Mouse (Mus musculus) liver, embryonic 13.5 days (tissue): ENCODE results near the gene Cavin3. TPM values are rescaled to one million over a fixed set of nuclear protein-coding genes. Genes with fewer than 3 reads are reported as not detected.

Source experiments
- ATAC-seq: fragments of 200-750 bp; cut with Nextera tagmentation; 2 replicates; pipeline ENCODE4 v1.8.0; 2017; ENCODE audit warnings: low read depth, mild to moderate bottlenecking, moderate number of reproducible peaks, moderate library complexity
- DNase-seq: peaks from one replicate; pipeline ENCODE4 v3.0.0; 2022
- H3K27ac ChIP-seq: fragments of 300-500 bp; sonication (generic); 2 replicates; pipeline ENCODE4 v1.5.1; 2015; ENCODE audit warnings: moderate library complexity, mild to moderate bottlenecking, inconsistent platforms
- H3K27me3 ChIP-seq: fragments of 300-500 bp; sonication (generic); 2 replicates; pipeline ENCODE4 v1.6.1; 2015; ENCODE audit warnings: mild to moderate bottlenecking, inconsistent platforms
- H3K36me3 ChIP-seq: fragments of 300-500 bp; sonication (generic); 2 replicates; pipeline ENCODE4 v1.6.1; 2015; ENCODE audit warnings: mild to moderate bottlenecking, inconsistent platforms
- H3K4me1 ChIP-seq: fragments of 300-500 bp; sonication (generic); replicated peaks from 2 replicates; pipeline ENCODE4 v1.6.1; 2015; ENCODE audit warnings: inconsistent platforms
- H3K4me2 ChIP-seq: fragments of 300-500 bp; sonication (generic); 2 replicates; pipeline ENCODE4 v1.6.1; 2015; ENCODE audit warnings: inconsistent platforms, mild to moderate bottlenecking, moderate library complexity
- H3K4me3 ChIP-seq: fragments of 300-500 bp; sonication (generic); replicated peaks from 2 replicates; pipeline ENCODE4 v1.5.1; 2015; ENCODE audit warnings: mild to moderate bottlenecking, inconsistent platforms
- H3K9ac ChIP-seq: fragments of 300-500 bp; sonication (generic); 2 replicates; pipeline ENCODE4 v1.6.1; 2015; ENCODE audit warnings: mild to moderate bottlenecking, inconsistent platforms
- H3K9me3 ChIP-seq: fragments of 300-500 bp; sonication (generic); replicated peaks from 2 replicates; pipeline ENCODE4 v1.6.1; 2016; ENCODE audit warnings: inconsistent platforms
- WGBS: fragments of 180-500 bp; shearing (Covaris S2); methylation state at CpG from one replicate; pipeline ENCODE4 v1.1.7; 2015; ENCODE audit not compliant: insufficient replicate concordance; 5-methylcytosine and 5-hydroxymethylcytosine counted together
- polyA plus RNA-seq: library from polyadenylated mRNA; unstranded; fragments of >200 nt; fragmentation: Nextera tagmentation; extraction: Ambion mirVana; gene quantifications from 2 replicates; pipeline ENCODE4 v1.2.1, GENCODE M21; 2015

The Cavin3 gene
- polyA plus RNA-seq = 5.5 and 6.9 TPM in 2 replicates

DNA sequence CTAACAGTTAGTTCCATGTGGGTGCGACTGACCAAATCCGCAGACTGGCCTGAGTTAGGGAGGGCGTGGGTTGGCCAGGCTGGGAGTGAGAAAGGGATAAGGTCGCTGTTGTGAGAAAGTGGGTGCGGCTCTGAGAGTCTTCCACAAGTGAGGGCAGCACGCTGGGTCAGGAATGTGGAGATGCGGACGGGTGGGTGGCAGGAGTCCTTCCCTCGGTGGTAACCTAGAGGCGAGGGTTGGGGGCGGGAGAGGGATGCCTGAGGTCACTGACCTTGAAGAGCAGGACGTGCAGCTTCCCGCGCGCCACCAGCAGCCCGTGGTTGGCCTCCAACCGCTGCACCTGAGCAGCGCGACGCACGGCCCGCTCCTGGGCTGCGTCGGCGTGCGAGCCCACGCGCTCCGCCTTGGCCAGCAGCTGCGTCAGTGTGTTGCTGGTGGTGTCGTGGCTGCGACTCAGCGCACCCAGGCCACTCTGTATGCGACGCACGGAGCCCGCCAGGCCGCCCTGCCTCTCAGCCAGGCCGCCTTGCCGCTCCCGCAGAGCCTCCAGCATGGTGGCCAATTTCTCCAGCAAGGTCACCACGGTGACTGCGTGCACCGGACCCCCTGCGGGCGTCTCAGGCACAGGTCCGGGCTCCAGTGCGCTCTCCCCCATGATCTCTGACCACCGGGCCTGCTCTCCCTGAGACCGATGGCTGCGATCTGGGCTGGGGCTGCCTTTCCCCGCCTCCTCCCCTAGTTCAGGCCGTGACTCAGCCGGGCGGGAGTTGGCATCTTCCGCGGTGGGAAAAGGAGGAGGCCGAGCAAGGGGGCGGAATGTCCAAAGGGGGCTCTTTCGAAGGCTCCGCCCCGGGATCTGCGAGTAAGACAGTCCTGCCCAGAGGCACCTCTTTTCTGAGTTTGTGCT, at the start of gene Cavin3:
Cavin3 (minus strand) TSS at position 796 of the 907 bp plus-strand sequence.
- peak; percentile 59; the same call in 1 of the 2 replicates for ATAC-seq

DNA sequence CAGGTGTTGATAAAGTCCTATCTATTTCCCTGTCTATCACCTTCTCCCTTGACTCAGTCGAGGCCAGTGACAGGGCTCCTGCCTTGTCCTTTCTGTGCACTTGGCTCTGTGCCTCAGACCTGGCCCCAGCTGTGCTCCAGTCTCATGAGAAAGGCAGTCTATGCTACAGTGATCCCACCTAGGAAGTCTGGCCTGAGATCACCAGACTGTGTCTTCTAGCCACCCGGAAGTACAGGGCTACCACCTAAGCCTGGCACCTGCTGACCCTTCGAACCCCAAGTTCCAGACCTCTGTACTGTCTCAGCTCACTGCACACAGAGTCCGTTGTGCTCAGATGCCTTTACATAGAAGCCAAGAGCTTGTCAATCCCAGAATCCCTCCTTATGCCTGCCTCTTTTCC, 46.0 kb upstream of the Cavin3 start:
- 58% methylated on average over 4 of the region's 4 CpGs for WGBS
- no peaks in the 10 kb centered on the region for H3K27me3 ChIP-seq
- H3K9me3 ChIP-seq = no peaks in the 10 kb centered on the region
- ATAC-seq = 0 out of 2 replicates have a peak, but pooled peaks have one; percentile 18
- H3K4me1 ChIP-seq = no peaks in the 10 kb centered on the region
- no peak for DNase-seq
- no peak overlapping the region for H3K27ac ChIP-seq
- no peak overlapping the region for H3K9ac ChIP-seq
- no peak overlapping the region for H3K4me3 ChIP-seq
- no peak overlapping the region for H3K4me2 ChIP-seq
- H3K36me3 ChIP-seq = no peaks in the 10 kb centered on the region

More for the DNA sequence above, at the start of gene Cavin3:
- Histone ChIP-seq H3K9ac (peak within 1 kb of the TSS; percentile 33), H3K9me3 (no peaks in the 10 kb centered on the region), H3K27ac (no peak within 1 kb of the TSS), H3K4me1 (no peaks in the 10 kb centered on the region), H3K27me3 (peaks cover 27% of the 10 kb centered on the region), H3K4me2 (peak within 1 kb of the TSS; percentile 63), H3K36me3 (no peaks in the 10 kb centered on the region), H3K4me3 (peak within 1 kb of the TSS; percentile 49)
- WGBS = 6% methylated on average over 63 of the region's 63 CpGs
- no peak for DNase-seq

DNA sequence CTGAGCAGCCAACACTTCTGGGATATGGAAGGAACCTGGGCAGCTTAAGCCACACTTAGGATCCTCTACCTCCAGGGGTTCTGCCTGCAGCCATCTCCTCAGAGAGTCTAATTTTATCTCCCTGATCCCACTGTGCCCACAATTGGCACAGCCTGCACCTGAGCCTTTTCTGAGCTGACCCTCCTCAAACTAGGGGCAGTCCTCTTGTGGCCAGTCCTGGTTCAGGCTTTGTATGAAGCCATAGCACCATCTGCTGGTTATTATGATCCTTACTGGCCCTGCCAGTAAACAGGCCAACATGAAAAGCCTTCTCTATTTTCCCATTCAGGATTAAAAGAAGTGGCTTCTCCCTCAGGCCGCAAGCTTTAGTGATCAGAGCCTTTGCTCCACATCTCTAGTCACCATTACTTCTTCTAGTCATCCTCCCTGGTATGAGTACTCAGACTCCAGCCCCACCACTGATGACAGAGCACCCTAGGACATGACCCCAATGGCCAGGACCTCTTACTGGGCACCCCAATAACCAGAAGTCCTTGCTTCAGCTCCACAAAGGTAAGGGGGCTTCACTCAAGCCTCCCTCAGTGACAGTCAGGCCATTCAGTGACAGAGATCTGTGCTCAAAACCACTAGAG, 45.3 kb upstream of the Cavin3 start:
- 34% methylated on average over 1 of the region's 1 CpGs for WGBS
- no peak for DNase-seq
- Histone ChIP-seq H3K4me3 (no peak overlapping the region), H3K4me1 (no peaks in the 10 kb centered on the region), H3K4me2 (no peak overlapping the region), H3K9ac (no peak overlapping the region), H3K27ac (no peak overlapping the region), H3K9me3 (no peaks in the 10 kb centered on the region), H3K36me3 (no peaks in the 10 kb centered on the region), H3K27me3 (no peaks in the 10 kb centered on the region)
- ATAC-seq = no peak

DNA sequence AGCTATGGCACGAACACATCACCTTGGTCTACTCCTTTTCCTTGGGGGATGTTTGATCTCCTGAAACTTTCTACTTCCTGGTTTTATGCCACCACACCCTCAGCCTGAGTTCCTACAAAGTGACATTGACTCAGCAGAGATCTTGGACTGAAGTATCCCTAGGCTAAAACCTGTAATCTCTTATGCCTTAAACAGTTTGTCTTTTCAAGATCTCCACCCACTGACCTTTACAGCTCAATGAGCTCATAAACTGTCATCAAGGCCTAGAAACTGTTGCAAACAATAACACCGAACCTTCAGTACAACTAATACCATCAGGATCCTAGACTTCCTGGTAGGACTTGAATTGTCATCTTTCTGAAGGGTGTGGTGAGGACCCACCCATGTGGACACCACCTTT, 42.1 kb upstream of the Cavin3 start:
- Histone ChIP-seq H3K4me1 (no peaks in the 10 kb centered on the region), H3K9ac (no peak overlapping the region), H3K9me3 (no peaks in the 10 kb centered on the region), H3K4me3 (no peak overlapping the region), H3K4me2 (no peak overlapping the region), H3K36me3 (no peaks in the 10 kb centered on the region), H3K27me3 (no peaks in the 10 kb centered on the region), H3K27ac (no peak overlapping the region)
- DNase-seq (no peak), ATAC-seq (no peak)
- WGBS = 53% methylated on average over 2 of the region's 2 CpGs

DNA sequence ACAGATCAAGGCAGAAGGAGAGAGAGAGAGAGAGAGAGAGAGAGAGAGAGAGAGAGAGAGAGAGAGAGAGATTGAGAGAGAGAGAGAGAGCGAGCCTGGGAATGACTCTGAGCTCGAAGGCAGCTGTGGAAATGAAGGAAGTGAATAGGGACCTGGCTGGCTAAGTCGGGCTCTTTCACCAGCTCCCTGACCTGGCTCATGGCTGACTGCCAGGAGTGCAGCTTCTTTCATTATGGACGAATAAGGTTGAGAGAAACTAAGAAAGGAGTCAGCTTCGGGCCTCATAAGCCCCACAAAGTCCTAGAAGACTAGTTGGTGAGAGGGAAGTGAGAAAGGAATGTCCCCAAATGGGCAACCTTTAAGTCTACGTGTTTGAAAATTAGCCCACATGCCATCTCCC, 38.1 kb upstream of the Cavin3 start:
- no peak for ATAC-seq
- 44% methylated on average over 6 of the region's 6 CpGs for WGBS

DNA sequence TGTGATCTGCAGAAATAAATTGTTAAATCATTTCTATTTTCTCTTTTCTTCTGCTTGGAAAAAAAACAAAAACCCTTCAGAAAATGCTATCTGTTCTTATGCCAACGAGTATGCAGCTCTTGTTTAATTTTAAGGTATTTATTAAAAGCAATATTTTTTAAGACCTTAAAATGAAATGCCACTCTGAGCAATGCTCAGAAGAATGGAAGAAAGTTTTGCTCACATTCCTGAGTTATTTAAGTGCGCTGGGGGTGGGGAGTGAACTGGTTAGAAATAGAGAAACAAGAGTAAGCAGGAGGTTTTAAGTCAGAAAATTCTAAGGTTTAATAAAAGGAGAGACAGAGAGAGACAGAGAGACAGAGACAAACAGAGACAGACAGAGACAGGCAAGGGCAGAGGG, 37.7 kb upstream of the Cavin3 start:
- WGBS = 48% methylated on average over 2 of the region's 2 CpGs
- DNase-seq = no peak
- no peaks in the 10 kb centered on the region for H3K27me3 ChIP-seq
- no peak overlapping the region for H3K27ac ChIP-seq
- H3K36me3 ChIP-seq = no peaks in the 10 kb centered on the region
- no peak overlapping the region for H3K4me3 ChIP-seq
- H3K4me2 ChIP-seq = no peak overlapping the region
- no peak overlapping the region for H3K9ac ChIP-seq
- H3K4me1 ChIP-seq = no peaks in the 10 kb centered on the region
- no peak for ATAC-seq
- no peaks in the 10 kb centered on the region for H3K9me3 ChIP-seq

More for the DNA sequence above, 38.1 kb upstream of the Cavin3 start:
- H3K4me2 ChIP-seq = no peak overlapping the region
- no peak for DNase-seq
- no peak overlapping the region for H3K27ac ChIP-seq
- H3K9me3 ChIP-seq = no peaks in the 10 kb centered on the region
- no peaks in the 10 kb centered on the region for H3K4me1 ChIP-seq
- H3K36me3 ChIP-seq = no peaks in the 10 kb centered on the region
- H3K4me3 ChIP-seq = no peak overlapping the region
- no peaks in the 10 kb centered on the region for H3K27me3 ChIP-seq
- H3K9ac ChIP-seq = no peak overlapping the region

DNA sequence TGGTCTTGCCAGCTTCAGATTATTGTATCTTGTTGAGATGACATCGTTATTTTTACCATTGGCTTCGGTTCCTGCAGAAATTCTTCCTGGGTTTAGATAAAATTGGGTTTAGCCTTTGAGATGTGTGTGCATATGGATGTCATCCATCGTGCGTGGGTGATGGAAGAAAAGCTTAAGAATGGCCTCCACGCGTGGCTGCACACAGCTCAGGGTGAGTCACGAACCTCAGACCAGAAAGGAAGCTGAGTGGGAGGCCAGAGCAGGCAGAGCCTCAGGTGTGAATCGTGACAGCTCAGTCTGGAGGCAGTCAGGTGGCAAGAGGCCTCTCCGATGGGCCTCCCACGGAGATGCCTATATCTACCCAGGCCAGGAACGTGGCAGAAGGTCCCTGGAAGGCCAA, 37.2 kb upstream of the Cavin3 start:
- H3K4me3 ChIP-seq = no peak overlapping the region
- DNase-seq = no peak
- 54% methylated on average over 11 of the region's 11 CpGs for WGBS
- no peak for ATAC-seq
- no peaks in the 10 kb centered on the region for H3K36me3 ChIP-seq
- no peaks in the 10 kb centered on the region for H3K9me3 ChIP-seq
- H3K9ac ChIP-seq = no peak overlapping the region
- no peak overlapping the region for H3K4me2 ChIP-seq
- no peak overlapping the region for H3K27ac ChIP-seq
- H3K4me1 ChIP-seq = no peaks in the 10 kb centered on the region
- H3K27me3 ChIP-seq = no peaks in the 10 kb centered on the region

DNA sequence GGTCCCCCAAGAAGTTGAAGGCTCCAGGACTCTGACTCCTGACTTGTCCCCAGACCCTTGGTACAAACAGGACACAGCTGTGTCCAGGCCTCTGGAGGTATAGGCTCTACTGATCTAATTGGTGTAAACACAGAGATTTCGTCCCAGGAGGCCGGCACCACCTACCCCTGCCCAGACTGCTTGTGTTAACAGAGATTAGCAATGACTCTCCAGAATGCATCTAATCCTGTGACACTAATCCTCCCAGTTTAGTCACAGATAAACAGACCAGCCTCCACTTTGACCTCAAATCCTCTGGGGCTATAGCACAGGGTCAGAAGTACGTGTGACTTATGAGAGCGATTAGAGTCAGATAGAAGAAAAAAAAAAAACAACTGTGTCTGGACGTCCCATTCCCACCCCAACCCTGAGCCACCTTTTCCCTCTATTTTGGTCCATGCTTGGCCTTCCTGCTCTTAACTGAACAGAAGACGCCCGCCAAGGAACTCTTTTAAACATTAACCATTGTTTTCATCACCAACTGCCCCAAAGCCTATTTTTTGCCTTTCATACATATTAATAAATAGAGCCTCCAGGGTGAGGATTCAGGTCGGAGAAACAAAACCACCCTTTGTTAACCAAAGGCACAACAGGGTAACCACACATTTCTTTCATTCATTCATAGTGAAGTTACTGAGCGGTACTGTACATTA, 34.7 kb upstream of the Cavin3 start:
- no peak overlapping the region for H3K9ac ChIP-seq
- H3K9me3 ChIP-seq = no peaks in the 10 kb centered on the region
- H3K36me3 ChIP-seq = no peaks in the 10 kb centered on the region
- 48% methylated on average over 9 of the region's 9 CpGs for WGBS
- H3K27ac ChIP-seq = no peak overlapping the region
- no peaks in the 10 kb centered on the region for H3K4me1 ChIP-seq
- no peak overlapping the region for H3K4me2 ChIP-seq
- H3K4me3 ChIP-seq = no peak overlapping the region
- ATAC-seq (no peak), DNase-seq (no peak)
- H3K27me3 ChIP-seq = no peaks in the 10 kb centered on the region

DNA sequence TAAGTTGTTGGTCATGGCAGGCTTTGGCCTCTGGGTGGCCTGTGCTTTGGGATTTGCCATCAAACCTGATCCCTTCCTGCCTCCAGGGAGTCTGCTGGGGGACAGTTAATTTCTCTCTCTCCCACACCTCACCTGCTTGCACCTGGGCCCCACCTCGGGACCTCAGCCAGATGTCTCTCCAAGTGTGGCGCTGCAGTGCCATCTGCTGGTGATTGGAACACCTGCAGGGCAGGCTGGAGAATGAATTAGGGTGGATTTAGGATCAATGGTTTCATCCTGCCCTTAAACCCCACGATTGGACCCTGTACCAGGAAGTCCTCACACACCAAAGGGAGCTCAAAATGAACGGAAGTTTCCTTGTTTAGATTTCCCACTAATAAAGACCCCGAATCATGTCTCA, 33.1 kb upstream of the Cavin3 start:
- Histone ChIP-seq H3K9me3 (no peaks in the 10 kb centered on the region), H3K36me3 (no peaks in the 10 kb centered on the region), H3K4me1 (no peaks in the 10 kb centered on the region), H3K4me2 (no peak overlapping the region), H3K27ac (no peak overlapping the region), H3K27me3 (no peaks in the 10 kb centered on the region), H3K4me3 (no peak overlapping the region), H3K9ac (no peak overlapping the region)
- 7% methylated on average over 5 of the region's 5 CpGs for WGBS
- DNase-seq (peak; percentile 11), ATAC-seq (no peak)

DNA sequence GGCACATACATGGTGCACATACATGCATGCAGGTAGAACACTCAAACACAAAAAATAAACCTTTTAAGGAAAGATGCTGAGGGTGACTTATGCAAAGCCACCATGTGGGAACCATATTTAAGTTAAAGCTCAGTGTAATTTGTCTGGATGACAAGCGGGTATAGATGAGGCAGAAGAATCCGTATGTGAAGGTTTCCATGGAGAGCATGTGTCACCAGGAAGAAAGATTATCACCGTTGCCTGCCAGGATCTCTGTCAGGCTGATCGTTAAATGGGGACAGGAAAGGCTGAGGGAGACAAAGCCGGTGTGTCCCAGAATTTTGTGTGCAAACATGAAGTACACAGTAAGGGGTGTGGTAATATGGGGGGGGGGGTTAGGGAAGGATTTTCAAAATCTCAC, 32.5 kb upstream of the Cavin3 start:
- Histone ChIP-seq H3K4me2 (no peak overlapping the region), H3K4me3 (no peak overlapping the region), H3K9ac (no peak overlapping the region), H3K36me3 (no peaks in the 10 kb centered on the region), H3K9me3 (no peaks in the 10 kb centered on the region), H3K4me1 (no peaks in the 10 kb centered on the region), H3K27ac (no peak overlapping the region), H3K27me3 (no peaks in the 10 kb centered on the region)
- DNase-seq (no peak), ATAC-seq (no peak)
- 60% methylated on average over 5 of the region's 5 CpGs for WGBS

DNA sequence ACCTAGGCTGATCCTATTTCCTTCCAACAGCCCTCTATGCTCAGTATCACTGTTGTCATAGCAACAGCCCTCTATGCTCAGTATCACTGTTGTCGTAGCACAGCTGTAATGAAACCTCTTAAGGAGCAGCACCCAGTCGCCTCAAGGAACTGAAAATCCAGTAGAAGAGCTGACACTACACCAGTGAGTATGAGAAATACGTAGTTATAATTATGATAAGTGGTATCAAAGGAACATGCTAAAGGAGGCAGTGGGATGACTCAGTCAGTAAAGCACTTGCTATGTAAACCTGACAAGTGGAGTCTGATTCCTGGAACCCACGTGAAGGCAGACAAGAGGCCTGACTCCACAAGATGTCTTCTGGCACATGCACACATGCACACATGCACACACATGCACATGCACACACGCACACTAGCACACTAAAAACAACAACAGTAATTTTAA, 31.8 kb upstream of the Cavin3 start:
- H3K36me3 ChIP-seq = no peaks in the 10 kb centered on the region
- H3K4me2 ChIP-seq = no peak overlapping the region
- no peak overlapping the region for H3K27ac ChIP-seq
- H3K27me3 ChIP-seq = no peaks in the 10 kb centered on the region
- no peak overlapping the region for H3K4me3 ChIP-seq
- no peaks in the 10 kb centered on the region for H3K9me3 ChIP-seq
- ATAC-seq = no peak
- no peaks in the 10 kb centered on the region for H3K4me1 ChIP-seq
- DNase-seq = no peak
- H3K9ac ChIP-seq = no peak overlapping the region
- WGBS = 54% methylated on average over 5 of the region's 5 CpGs
